Comparison of ENCODE assay signal across 21 mouse cellular contexts in the genomic region with DNA sequence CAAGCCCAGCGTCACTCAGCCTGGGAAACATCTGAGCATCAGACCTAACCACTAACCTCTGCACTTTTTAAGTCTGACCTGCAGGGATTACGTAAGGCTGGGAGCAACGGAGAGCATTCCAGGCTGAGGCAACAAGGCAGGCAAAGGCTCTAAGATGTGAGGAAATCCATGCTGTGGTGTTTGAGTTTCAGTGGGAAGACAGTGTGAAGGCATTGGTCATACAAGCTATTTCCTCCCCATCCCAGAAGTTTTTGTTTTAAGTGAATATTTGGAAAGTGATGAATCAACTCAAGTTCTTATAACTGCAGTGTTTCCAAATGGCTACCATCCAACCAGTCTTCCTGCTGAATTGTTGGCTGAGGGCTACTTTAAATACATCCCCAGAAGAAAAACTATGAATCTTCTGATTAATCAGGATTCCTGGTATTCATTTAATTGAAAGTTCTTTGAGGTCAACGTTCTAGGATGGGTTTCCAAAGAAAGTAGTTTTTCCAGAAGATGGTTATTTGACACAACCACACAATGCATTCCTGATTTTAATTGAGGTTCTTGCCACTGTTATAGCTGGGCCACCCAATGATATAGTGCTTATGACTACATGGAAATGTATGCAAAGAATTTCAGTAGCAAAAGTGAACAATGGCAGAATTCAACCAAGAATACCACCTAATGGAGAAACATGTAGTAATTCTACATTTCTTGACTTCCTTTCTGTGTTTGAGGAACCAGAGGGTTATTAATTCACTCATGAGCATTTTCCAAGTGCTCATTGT. TPM values are rescaled to one million over a fixed set of nuclear protein-coding genes. Genes with fewer than 3 reads are reported as not detected.
A peak's percentile ranks its signal among the peaks of the same experiment; 100 is the strongest.
DNase-seq lines count a peak whose midpoint lies in the region; ATAC-seq and TF ChIP-seq lines count a peak whose summit lies in the region.
"Had no signal": no experiment of that assay in that cellular context is flagged by ENCODE, and none has a peak within 500 bp of the region (broad histone marks: within the 10 kb centered on the region; RNA-seq: fewer than 3 reads in every experiment).

No protein-coding gene starts in this region.

- DNase-seq in liver, adult 2 months (ENCODE audit: extremely low read depth, low read depth, low spot score), result peak; percentile 23
- DNase-seq in liver, postnatal 0 days, result no peak
- peak; percentile 67 for DNase-seq in 3134 (ENCODE audit: extremely low read depth, insufficient read length, low spot score)
- DNase-seq in 3T3-L1 (ENCODE audit: low read depth, low spot score), result peak; percentile 88
- DNase-seq in adrenal gland, postnatal 14 days, result no peak
- DNase-seq in spleen, postnatal 10 days (ENCODE audit: low spot score in 2 of 2), result no peak
- DNase-seq: cerebellum, adult 9-10 months; forebrain, postnatal 0 days; gastrocnemius, postnatal 36 days; kidney, adult 2 months; retina, postnatal 1 day; thymus, postnatal 25 days had no signal

- H3K79me2 ChIP-seq in liver, adult 2 months (ENCODE audit: control insufficient read depth, insufficient read depth, low read length), result no peaks in the 10 kb centered on the region

- no peak for ATAC-seq in liver, postnatal 0 days
- ATAC-seq: forebrain, postnatal 0 days; midbrain, embryonic 15.5 days had no signal

- TF ChIP-seq POLR2A in liver, adult 2 months (IDR thresholded peaks at IDR 0.05; ENCODE audit: extremely low read depth, insufficient read depth, low read length), result no peak
- no peak for TF ChIP-seq POLR2A in embryonic fibroblast, embryonic 13.5 days (IDR thresholded peaks at IDR 0.05; ENCODE audit: low read depth, low read length)

- no peak overlapping the region for H3K27ac ChIP-seq in liver, adult 2 months (replicated peaks; ENCODE audit: insufficient read depth, low read depth, low read length)
- H3K27ac ChIP-seq in liver, postnatal 0 days (ENCODE audit: low read depth), result no peak overlapping the region
- H3K27ac ChIP-seq in embryonic fibroblast, embryonic 13.5 days (ENCODE audit: insufficient read depth, low read length), result peak overlapping the region; percentile 89
- H3K27ac ChIP-seq: embryonic facial prominence, embryonic 12.5 days; heart, embryonic 15.5 days; limb, embryonic 13.5 days; liver, embryonic 15.5 days; midbrain, embryonic 15.5 days had no signal

- no peaks in the 10 kb centered on the region for H3K9me3 ChIP-seq in liver, postnatal 0 days (ENCODE audit: low read length)
- H3K9me3 ChIP-seq: embryonic facial prominence, embryonic 12.5 days; G1E; heart, embryonic 15.5 days; limb, embryonic 13.5 days; liver, embryonic 15.5 days; megakaryocyte, embryonic 14.5 days; midbrain, embryonic 15.5 days had no signal

- TF ChIP-seq EP300 in liver, postnatal 0 days (IDR thresholded peaks at IDR 0.05; ENCODE audit: low read depth), result no peak

- no peaks in the 10 kb centered on the region for H3K4me1 ChIP-seq in liver, adult 2 months (ENCODE audit: control insufficient read depth, insufficient read depth, low read length)
- no peaks in the 10 kb centered on the region for H3K4me1 ChIP-seq in liver, postnatal 0 days (ENCODE audit: insufficient read depth)
- H3K4me1 ChIP-seq in embryonic fibroblast, embryonic 13.5 days (ENCODE audit: control insufficient read depth, insufficient read depth, low read length), result peaks cover 21% of the 10 kb centered on the region
- H3K4me1 ChIP-seq: embryonic facial prominence, embryonic 12.5 days; heart, embryonic 15.5 days; liver, embryonic 15.5 days; megakaryocyte, embryonic 14.5 days; midbrain, embryonic 15.5 days had no signal

- H3K4me3 ChIP-seq in liver, adult 2 months (ENCODE audit: insufficient read depth, low read depth, low read length), result no peak overlapping the region
- no peak overlapping the region for H3K4me3 ChIP-seq in liver, postnatal 0 days (ENCODE audit: low read depth, low read length)
- H3K4me3 ChIP-seq in embryonic fibroblast, embryonic 13.5 days (ENCODE audit: insufficient read depth, low read length), result no peak overlapping the region
- H3K4me3 ChIP-seq: embryonic facial prominence, embryonic 12.5 days; heart, embryonic 15.5 days; limb, embryonic 13.5 days; liver, embryonic 15.5 days; megakaryocyte, embryonic 14.5 days; midbrain, embryonic 15.5 days had no signal

- H3K27me3 ChIP-seq in liver, adult 2 months (ENCODE audit: control insufficient read depth, insufficient read depth, low read length), result no peaks in the 10 kb centered on the region
- no peaks in the 10 kb centered on the region for H3K27me3 ChIP-seq in liver, postnatal 0 days (ENCODE audit: insufficient read depth, low read length)
- H3K27me3 ChIP-seq: embryonic facial prominence, embryonic 12.5 days; heart, embryonic 15.5 days; limb, embryonic 13.5 days; liver, embryonic 15.5 days; midbrain, embryonic 15.5 days had no signal

- no peaks in the 10 kb centered on the region for H3K36me3 ChIP-seq in liver, adult 2 months (ENCODE audit: control insufficient read depth, insufficient read depth, low read length)
- no peaks in the 10 kb centered on the region for H3K36me3 ChIP-seq in liver, postnatal 0 days (replicated peaks; ENCODE audit: insufficient read depth, low read length)
- H3K36me3 ChIP-seq: embryonic facial prominence, embryonic 12.5 days; G1E; heart, embryonic 15.5 days; limb, embryonic 13.5 days; liver, embryonic 15.5 days; midbrain, embryonic 15.5 days had no signal

- no peak for TF ChIP-seq CTCF in liver, adult 2 months (IDR thresholded peaks at IDR 0.05; ENCODE audit: low read depth, low read length)
- TF ChIP-seq CTCF in liver, postnatal 0 days (IDR thresholded peaks at IDR 0.05; ENCODE audit: low read depth), result no peak
- no peak for TF ChIP-seq CTCF in embryonic fibroblast, embryonic 13.5 days (IDR thresholded peaks at IDR 0.05; ENCODE audit: borderline replicate concordance, insufficient read depth, low read length)

- no peak overlapping the region for H3K9ac ChIP-seq in liver, adult 2 months (ENCODE audit: low read depth, low read length)
- H3K9ac ChIP-seq in liver, postnatal 0 days (replicated peaks), result no peak overlapping the region
- H3K9ac ChIP-seq: embryonic facial prominence, embryonic 12.5 days; forebrain, postnatal 0 days; heart, embryonic 15.5 days; limb, embryonic 13.5 days; liver, embryonic 15.5 days; midbrain, embryonic 15.5 days had no signal

- no peak overlapping the region for H3K4me2 ChIP-seq in liver, postnatal 0 days (ENCODE audit: low read depth, low read length)
- H3K4me2 ChIP-seq: embryonic facial prominence, embryonic 12.5 days; heart, embryonic 15.5 days; limb, embryonic 13.5 days; liver, embryonic 15.5 days; midbrain, embryonic 15.5 days had no signal

- WGBS in liver, adult 2 months, result 39% methylated on average over 4 of the region's 4 CpGs
- 54% methylated on average over 4 of the region's 4 CpGs for WGBS in liver, postnatal 0 days (ENCODE audit: insufficient replicate concordance)

RNA-seq across cellular contexts. Expression of a gene that starts 22.6 kb away (rescaled TPM):
- 1.4 and 2.5 TPM in 2 replicates for total RNA-seq in liver, adult 2 months (2014; rRNA removed)
- 0.21 and 0.40 TPM in 2 replicates for polyA plus RNA-seq in liver, adult 2 months (2012; rRNA removed)
- polyA plus RNA-seq in liver, postnatal 0 days (2015; fragmentation: Nextera tagmentation; extraction: Ambion mirVana), result 6.8 TPM in 2 replicates
- 1.6 and 2.2 TPM in 2 replicates for polyA plus RNA-seq in embryonic fibroblast, embryonic 13.5 days (2011; ENCODE audit: insufficient read length, low read depth, missing spikeins)
- 3.1 and 5.6 TPM in 2 replicates for total RNA-seq in adrenal gland, postnatal 14 days (2021)
- total RNA-seq: neutrophil, adult 5-6 weeks had no signal

Comparison
In these comparisons a context has a peak if more than half of its experiments do, and no peak if none do; other contexts are left out.
1. DNase-seq: peak in liver, adult 2 months (single experiment), 3134 (single experiment) and 3T3-L1 (single experiment); none in liver, postnatal 0 days (single experiment), adrenal gland, postnatal 14 days (single experiment) and spleen, postnatal 10 days (0 of 2).